Mouse (Mus musculus) stomach, postnatal 0 days (tissue): Measurements from ENCODE around the gene Arhgap42.

Source experiments
- CTCF ChIP-seq: IDR thresholded peaks from 2 replicates; pipeline ENCODE4 v1.5.1; 2016; ENCODE audit warnings: antibody characterized with exemption, low read depth, mild to moderate bottlenecking, moderate library complexity
- EP300 ChIP-seq: optimal IDR thresholded peaks from 2 replicates; pipeline ENCODE3; 2016; ENCODE audit warnings: antibody characterized with exemption

GRCm38 (mm10) chr9:9177745-9178144, 61.2 kb downstream of the Arhgap42 start:
- TF ChIP-seq CTCF (no peak), EP300 (no peak)
